Mouse (Mus musculus): Measurements from ENCODE around the gene H3f3a. TPM values are rescaled to one million over a fixed set of nuclear protein-coding genes. Genes with fewer than 3 reads are reported as not detected.

Gene H3f3a
- total RNA-seq, 2 experiments from 2014 or later = 809 to 834 TPM

DNA sequence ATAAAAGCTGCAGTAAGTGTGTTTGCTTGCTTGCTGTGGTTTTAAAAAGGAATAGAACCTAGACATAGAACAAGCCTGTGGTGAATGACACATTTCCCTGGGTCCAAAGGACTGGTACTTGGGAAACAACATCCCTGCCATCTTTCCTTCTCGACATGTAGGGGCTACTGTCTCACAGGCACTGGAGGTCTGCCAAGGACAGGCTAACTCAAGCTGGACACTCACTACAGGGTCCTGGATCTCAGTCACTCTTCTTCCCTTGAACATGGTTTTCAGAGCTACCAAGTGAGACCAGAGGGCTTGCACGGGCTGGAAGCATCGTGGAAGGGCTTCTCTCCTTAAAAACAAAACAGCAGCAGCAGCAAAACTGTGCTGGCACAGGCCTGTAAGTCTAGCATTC lies 10.0 kb upstream of the H3f3a start:
- DNase-seq = no peak

DNA sequence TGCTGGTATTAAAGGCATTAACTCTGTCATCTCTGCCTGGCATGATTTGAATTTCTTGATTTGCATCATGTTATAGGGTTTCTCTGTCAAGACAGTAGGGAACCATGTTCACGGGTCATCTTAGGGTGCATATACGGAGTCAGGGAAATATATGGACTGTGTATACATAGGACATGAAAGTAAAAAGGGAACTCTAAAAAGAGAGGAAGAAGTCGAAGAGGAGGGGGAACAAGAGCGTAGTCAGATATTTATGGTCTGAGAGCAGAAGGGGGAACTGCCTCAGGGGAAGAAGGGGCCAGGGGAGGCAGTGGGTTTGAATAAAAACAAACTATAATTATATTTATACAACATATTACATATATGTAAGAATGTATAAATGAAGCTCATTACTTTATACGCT lies 8.5 kb upstream of the H3f3a start:
- DNase-seq = no peak

DNA sequence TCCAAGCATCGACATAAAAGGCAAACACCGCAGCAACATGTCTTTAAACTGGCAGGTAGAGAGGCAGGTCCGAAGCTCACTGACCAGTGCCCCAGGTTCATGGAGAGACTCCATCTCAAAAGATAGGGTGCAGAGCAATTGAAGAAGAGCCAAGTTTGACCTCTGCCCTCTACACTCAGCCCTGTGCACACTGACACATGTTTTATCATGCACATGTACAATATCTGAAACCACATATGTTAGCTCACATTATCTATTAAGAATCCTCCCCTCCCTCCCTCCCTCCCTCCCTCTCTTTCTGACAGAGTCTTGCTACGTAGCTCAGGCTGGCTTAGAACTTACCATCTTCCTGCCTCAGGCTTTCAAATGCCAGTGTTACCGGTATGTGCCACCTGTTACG lies 7.4 kb upstream of the H3f3a start:
- DNase-seq = no peak

GRCm38 (mm10) chr1:180818000-180818399 lies 4.3 kb upstream of the H3f3a start:
- no peak for DNase-seq

- no peak for DNase-seq
Observed at GRCm38 (mm10) chr1:180815371-180816024, 1.8 kb upstream of the H3f3a start.

DNA sequence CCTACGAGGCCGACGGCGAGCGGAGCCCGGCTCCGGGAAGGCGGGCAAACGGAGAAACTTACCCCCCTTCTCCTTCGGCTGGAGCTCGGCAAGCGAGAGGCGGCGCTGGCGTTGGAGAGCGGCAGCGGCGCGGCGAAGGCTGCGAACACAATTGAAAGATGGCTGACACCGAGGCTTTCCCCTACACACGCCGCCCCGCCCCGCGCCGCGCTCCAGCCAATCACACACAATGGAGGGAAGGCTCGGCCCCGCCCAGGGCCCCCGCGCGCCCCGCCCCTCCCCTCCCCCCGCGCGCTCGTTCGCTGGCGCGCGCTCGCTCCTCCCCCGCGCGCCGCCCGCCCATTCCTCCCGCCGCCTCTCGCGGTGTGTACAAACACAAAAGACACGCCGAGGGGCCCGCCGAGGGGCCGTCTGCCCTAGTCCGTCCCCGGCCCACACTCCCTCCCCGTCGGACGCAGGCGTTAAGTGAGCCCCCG lies 296 bp downstream of the H3f3a start:
- DNase-seq = peak; percentile 98

GRCm38 (mm10) chr1:180812463-180813408 lies 1.0 kb downstream of the H3f3a start:
- peak; percentile 76 for DNase-seq

DNA sequence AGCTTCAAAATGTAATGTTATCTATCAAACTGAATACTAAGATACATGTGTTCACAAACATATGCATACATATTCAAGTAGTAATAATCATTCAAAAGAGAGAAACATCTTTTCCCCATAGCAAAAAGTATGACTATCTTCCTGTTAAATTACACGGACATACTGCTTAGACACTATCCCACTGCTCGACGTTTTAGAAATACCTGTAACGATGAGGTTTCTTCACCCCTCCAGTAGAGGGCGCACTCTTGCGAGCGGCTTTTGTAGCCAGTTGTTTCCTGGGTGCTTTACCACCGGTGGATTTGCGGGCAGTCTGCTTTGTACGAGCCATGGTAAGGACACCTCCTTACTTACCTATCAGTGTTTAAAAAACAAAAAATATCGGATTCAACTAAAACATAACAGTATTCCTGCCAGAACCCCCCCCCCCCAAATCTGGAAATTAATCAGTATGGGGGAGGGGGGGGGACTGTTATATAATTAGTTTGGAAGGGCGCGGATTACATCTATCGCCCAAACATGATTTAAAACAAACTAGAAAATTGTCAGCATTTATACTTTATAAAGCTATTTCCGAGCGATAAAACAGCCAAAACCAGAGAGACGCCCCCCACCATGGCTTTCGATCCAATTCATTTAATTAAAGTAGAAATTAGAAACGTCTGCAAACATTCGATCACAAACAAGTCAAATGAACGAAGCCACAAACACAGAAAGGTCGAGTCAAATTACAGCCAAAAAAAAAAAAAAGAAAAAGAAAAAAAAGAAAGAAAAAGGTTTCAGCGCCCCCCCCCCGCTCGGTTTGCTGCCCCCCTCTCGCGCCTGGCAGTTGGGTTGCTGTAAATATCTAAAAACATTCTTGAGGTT lies 1.9 kb downstream of the H3f3a start:
- peak; percentile 34 for DNase-seq

DNA sequence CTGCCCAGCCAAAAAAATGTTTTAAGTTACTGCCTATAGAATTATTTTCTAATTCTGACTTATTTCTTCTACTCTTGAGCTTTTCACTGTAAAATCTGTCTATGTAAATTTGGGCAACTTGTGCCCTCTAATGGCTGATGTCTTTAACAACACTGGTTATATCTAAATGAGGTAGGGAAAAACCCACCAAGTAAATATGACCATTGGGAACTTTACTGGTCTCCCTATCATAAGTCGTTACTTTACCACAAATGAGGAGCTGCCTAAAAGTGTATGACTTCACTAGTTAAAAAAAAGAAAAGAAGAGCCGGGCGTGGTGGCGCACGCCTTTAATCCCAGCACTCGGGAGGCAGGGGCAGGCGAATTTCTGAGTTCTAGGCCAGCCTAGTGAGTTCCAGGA lies 2.8 kb downstream of the H3f3a start:
- DNase-seq = no peak

- peak; percentile 24 for DNase-seq
Observed at GRCm38 (mm10) chr1:180808831-180809230, 4.9 kb downstream of the H3f3a start.

DNA sequence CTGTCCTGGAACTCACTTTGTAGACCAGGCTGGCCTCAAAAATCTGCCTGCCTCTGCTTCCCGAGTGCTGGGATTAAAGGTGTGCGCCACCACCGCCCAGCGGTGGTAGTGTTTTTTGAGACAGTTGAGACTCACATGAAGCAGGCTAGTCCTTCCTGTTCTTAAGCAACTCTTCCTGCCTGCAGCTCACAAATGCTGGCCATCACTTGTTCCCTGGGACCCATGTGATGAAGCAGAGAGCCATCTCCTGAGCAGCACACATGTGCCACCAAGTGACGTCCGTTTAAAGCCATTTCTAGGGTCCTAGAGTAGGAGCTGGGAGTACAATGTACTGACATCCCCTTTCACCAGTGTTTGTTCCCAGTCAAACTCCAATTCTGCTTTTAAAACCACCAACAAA lies 9.9 kb downstream of the H3f3a start:
- no peak for DNase-seq

DNA sequence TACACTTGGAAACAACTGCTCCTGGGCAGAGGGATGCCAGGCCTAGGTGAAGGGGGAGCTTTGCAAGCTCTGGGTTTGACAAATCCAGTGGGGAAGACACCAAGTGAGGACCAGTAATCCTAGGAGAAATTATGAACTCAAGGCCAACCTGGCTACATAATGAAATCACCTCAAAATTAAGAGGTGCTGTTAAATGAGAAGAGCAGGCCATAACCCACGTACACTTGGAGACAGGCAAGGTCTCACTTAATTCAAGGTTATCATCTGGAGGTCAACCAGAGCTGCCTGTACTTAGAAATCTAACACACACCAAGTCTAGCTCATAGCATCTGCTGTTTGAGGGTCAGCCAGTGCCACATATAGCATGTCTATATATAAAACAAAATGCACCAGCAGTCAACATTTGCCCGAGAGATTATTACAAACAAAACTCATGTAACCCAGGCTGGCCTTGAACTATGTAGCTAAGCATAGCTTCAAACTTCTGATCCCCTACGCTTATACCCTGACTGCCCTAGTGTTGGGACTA lies 12.2 kb downstream of the H3f3a start:
- no peak for DNase-seq

DNA sequence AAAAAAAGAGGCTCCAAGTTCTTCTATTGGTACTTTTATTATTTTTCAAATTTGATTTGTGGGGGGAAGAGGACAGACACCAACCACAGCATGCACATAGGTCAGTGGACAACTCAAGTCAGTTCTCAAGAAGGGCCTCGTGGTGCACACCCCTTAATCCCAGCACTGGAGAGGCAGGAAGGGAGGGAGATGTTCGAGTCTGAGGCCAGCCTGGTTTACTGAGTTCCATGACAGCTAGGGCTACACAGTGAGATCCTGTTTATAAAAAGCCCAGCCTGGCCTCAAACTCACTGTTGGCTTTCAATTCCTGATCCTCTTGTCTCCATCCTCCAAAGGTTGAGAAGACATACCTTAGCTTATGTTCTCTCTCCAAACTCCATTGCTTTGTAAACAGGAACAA lies 12.9 kb downstream of the H3f3a start:
- no peak for DNase-seq

GRCm38 (mm10) chr1:180800022-180800421 lies 13.7 kb downstream of the H3f3a start:
- no peak for DNase-seq

GRCm38 (mm10) chr1:180799253-180799652 lies 14.5 kb downstream of the H3f3a start:
- DNase-seq = no peak

DNA sequence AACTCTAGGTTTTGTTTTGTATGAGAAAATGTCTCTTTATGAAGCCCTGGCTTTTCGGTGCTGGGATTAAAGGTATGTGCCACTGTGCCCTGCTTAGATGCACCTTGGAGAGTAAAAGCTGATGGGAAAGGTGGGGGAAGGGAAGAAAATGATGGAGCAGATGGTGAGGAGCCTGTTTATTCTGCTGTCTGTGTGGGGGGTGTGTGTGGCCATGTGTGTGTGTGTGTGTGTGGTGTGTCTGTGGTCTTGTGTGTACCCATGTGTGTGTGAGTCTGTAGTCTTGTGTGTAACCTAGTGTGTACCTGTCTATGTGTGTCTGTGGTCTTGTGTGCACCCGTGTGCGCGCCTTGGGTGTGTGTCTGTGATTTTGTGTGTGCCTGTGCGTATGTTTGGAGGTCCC lies 15.1 kb downstream of the H3f3a start:
- no peak for DNase-seq

GRCm38 (mm10) chr1:180794170-180794569 lies 19.6 kb downstream of the H3f3a start:
- DNase-seq = peak; percentile 48

GRCm38 (mm10) chr1:180793445-180794117 lies 20.2 kb downstream of the H3f3a start:
- DNase-seq = peak; percentile 43

GRCm38 (mm10) chr1:180792814-180793213 lies 20.9 kb downstream of the H3f3a start:
- DNase-seq = no peak

GRCm38 (mm10) chr1:180791821-180792480 lies 21.8 kb downstream of the H3f3a start:
- no peak for DNase-seq

DNA sequence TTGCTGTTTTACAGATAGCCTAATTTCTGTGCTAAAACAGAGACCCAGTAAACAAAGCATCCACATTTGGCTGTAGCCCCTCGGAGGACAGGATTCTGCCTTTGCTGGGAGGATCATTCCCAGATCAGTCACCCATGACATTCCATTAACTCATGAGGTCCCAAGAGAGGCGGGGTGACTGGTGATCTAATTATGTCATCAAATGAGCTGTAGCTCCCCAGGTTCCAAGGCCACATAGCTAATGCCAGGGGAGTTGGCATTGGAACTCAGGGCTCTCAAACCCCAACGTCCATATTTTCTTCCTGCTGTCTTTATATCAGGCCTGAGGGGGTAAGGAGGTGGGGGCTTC lies 30.2 kb downstream of the H3f3a start:
- no peak for DNase-seq
